Mouse (Mus musculus): ENCODE data around the gene Tspan5. TPM values are rescaled to one million over a fixed set of nuclear protein-coding genes. Genes with fewer than 3 reads are reported as not detected.
A peak's percentile ranks its signal among the peaks of the same experiment; 100 is the strongest.

Gene Tspan5
- polyA plus RNA-seq, 1 experiment: 22.2 TPM

- Histone ChIP-seq H3K36me3 (ENCODE audit: control insufficient read depth, insufficient read depth, low read length, poor library complexity, severe bottlenecking) (no peaks in the 10 kb centered on the region), H3K27me3 (ENCODE audit: control insufficient read depth, insufficient read depth, low read length, poor library complexity, severe bottlenecking) (peaks cover 6% of the 10 kb centered on the region; the same call in 1 of the 2 replicates), H3K27ac (ENCODE audit: insufficient read depth, low read length) (no peak overlapping the region), H3K9me3 (replicated peaks; ENCODE audit: control insufficient read depth, insufficient read depth, low read length, poor library complexity, severe bottlenecking) (no peaks in the 10 kb centered on the region), H3K4me1 (ENCODE audit: control insufficient read depth, insufficient read depth, low read length) (peaks cover 2% of the 10 kb centered on the region), H3K4me3 (ENCODE audit: low read depth, low read length) (no peak overlapping the region), H3K9ac (ENCODE audit: low read depth, poor library complexity, severe bottlenecking) (no peak overlapping the region)
- no peak for TF ChIP-seq CTCF (IDR thresholded peaks at IDR 0.05; ENCODE audit: low read depth, low read length)
- no peak for TF ChIP-seq POLR2A (IDR thresholded peaks at IDR 0.05; ENCODE audit: insufficient read depth, low read length)
- TF ChIP-seq EP300 (IDR thresholded peaks at IDR 0.05; ENCODE audit: insufficient read depth, low read depth, low read length): no peak
These were observed 1.7 kb upstream of the Tspan5 start for GRCm38 (mm10) chr3:138740291-138740690.

- H3K9me3 ChIP-seq (replicated peaks; ENCODE audit: control insufficient read depth, insufficient read depth, low read length, poor library complexity, severe bottlenecking): no peaks in the 10 kb centered on the region
- H3K36me3 ChIP-seq (ENCODE audit: control insufficient read depth, insufficient read depth, low read length, poor library complexity, severe bottlenecking): no peaks in the 10 kb centered on the region
- TF ChIP-seq POLR2A (IDR thresholded peaks at IDR 0.05; ENCODE audit: insufficient read depth, low read length) (no peak), CTCF (IDR thresholded peaks at IDR 0.05; ENCODE audit: low read depth, low read length) (no peak), EP300 (IDR thresholded peaks at IDR 0.05; ENCODE audit: insufficient read depth, low read depth, low read length) (no peak)
- peaks cover 2% of the 10 kb centered on the region for H3K4me1 ChIP-seq (ENCODE audit: control insufficient read depth, insufficient read depth, low read length)
- H3K27me3 ChIP-seq (ENCODE audit: control insufficient read depth, insufficient read depth, low read length, poor library complexity, severe bottlenecking): peaks cover 6% of the 10 kb centered on the region; the same call in 1 of the 2 replicates
- H3K27ac ChIP-seq (ENCODE audit: insufficient read depth, low read length): no peak overlapping the region
- H3K4me3 ChIP-seq (ENCODE audit: low read depth, low read length): 0 out of 2 replicates have a peak overlapping the region, but pooled peaks have one; percentile 91
- no peak overlapping the region for H3K9ac ChIP-seq (ENCODE audit: low read depth, poor library complexity, severe bottlenecking)
These were observed 1.0 kb upstream of the Tspan5 start for GRCm38 (mm10) chr3:138740843-138741540.

GRCm38 (mm10) chr3:138742566-138742930 lies 553 bp downstream of the Tspan5 start:
- no peak overlapping the region for H3K27ac ChIP-seq (ENCODE audit: insufficient read depth, low read length)

GRCm38 (mm10) chr3:138743061-138743671 lies 1.2 kb downstream of the Tspan5 start:
- TF ChIP-seq EP300 (IDR thresholded peaks at IDR 0.05; ENCODE audit: insufficient read depth, low read depth, low read length) (peak; percentile 60), CTCF (IDR thresholded peaks at IDR 0.05; ENCODE audit: low read depth, low read length) (no peak), POLR2A (IDR thresholded peaks at IDR 0.05; ENCODE audit: insufficient read depth, low read length) (no peak)

More at GRCm38 (mm10) chr3:138742566-138742930, 553 bp downstream of the Tspan5 start:
- peaks cover 2% of the 10 kb centered on the region for H3K4me1 ChIP-seq (ENCODE audit: control insufficient read depth, insufficient read depth, low read length)
- H3K4me3 ChIP-seq (ENCODE audit: low read depth, low read length): peak overlapping the region; percentile 82
- no peaks in the 10 kb centered on the region for H3K9me3 ChIP-seq (replicated peaks; ENCODE audit: control insufficient read depth, insufficient read depth, low read length, poor library complexity, severe bottlenecking)
- 0 out of 2 replicates have a peak, but pooled peaks cover 6% of the 10 kb centered on the region for H3K27me3 ChIP-seq (ENCODE audit: control insufficient read depth, insufficient read depth, low read length, poor library complexity, severe bottlenecking)
- TF ChIP-seq POLR2A (IDR thresholded peaks at IDR 0.05; ENCODE audit: insufficient read depth, low read length): no peak
- no peak for TF ChIP-seq EP300 (IDR thresholded peaks at IDR 0.05; ENCODE audit: insufficient read depth, low read depth, low read length)
- TF ChIP-seq CTCF (IDR thresholded peaks at IDR 0.05; ENCODE audit: low read depth, low read length): no peak
- H3K36me3 ChIP-seq (ENCODE audit: control insufficient read depth, insufficient read depth, low read length, poor library complexity, severe bottlenecking): no peaks in the 10 kb centered on the region
- H3K9ac ChIP-seq (ENCODE audit: low read depth, poor library complexity, severe bottlenecking): peak overlapping the region; percentile 95

GRCm38 (mm10) chr3:138744030-138744774 lies 2.2 kb downstream of the Tspan5 start:
- no peaks in the 10 kb centered on the region for H3K9me3 ChIP-seq (replicated peaks; ENCODE audit: control insufficient read depth, insufficient read depth, low read length, poor library complexity, severe bottlenecking)
- no peak overlapping the region for H3K27ac ChIP-seq (ENCODE audit: insufficient read depth, low read length)
- peaks cover 2% of the 10 kb centered on the region for H3K4me1 ChIP-seq (ENCODE audit: control insufficient read depth, insufficient read depth, low read length)
- 0 out of 2 replicates have a peak overlapping the region, but pooled peaks have one; percentile 95 for H3K9ac ChIP-seq (ENCODE audit: low read depth, poor library complexity, severe bottlenecking)
- H3K27me3 ChIP-seq (ENCODE audit: control insufficient read depth, insufficient read depth, low read length, poor library complexity, severe bottlenecking): 0 out of 2 replicates have a peak, but pooled peaks cover 6% of the 10 kb centered on the region
- H3K4me3 ChIP-seq (ENCODE audit: low read depth, low read length): no peak overlapping the region
- TF ChIP-seq CTCF (IDR thresholded peaks at IDR 0.05; ENCODE audit: low read depth, low read length) (no peak), EP300 (IDR thresholded peaks at IDR 0.05; ENCODE audit: insufficient read depth, low read depth, low read length) (no peak), POLR2A (IDR thresholded peaks at IDR 0.05; ENCODE audit: insufficient read depth, low read length) (no peak)
- H3K36me3 ChIP-seq (ENCODE audit: control insufficient read depth, insufficient read depth, low read length, poor library complexity, severe bottlenecking): no peaks in the 10 kb centered on the region

More at GRCm38 (mm10) chr3:138743061-138743671, 1.2 kb downstream of the Tspan5 start:
- peaks cover 2% of the 10 kb centered on the region for H3K4me1 ChIP-seq (ENCODE audit: control insufficient read depth, insufficient read depth, low read length)
- H3K27me3 ChIP-seq (ENCODE audit: control insufficient read depth, insufficient read depth, low read length, poor library complexity, severe bottlenecking): 0 out of 2 replicates have a peak, but pooled peaks cover 6% of the 10 kb centered on the region
- H3K9ac ChIP-seq (ENCODE audit: low read depth, poor library complexity, severe bottlenecking): peak overlapping the region; percentile 95; the same call in 1 of the 2 replicates
- H3K27ac ChIP-seq (ENCODE audit: insufficient read depth, low read length): no peak overlapping the region
- H3K4me3 ChIP-seq (ENCODE audit: low read depth, low read length): peak overlapping the region; percentile 82
- no peaks in the 10 kb centered on the region for H3K36me3 ChIP-seq (ENCODE audit: control insufficient read depth, insufficient read depth, low read length, poor library complexity, severe bottlenecking)
- H3K9me3 ChIP-seq (replicated peaks; ENCODE audit: control insufficient read depth, insufficient read depth, low read length, poor library complexity, severe bottlenecking): no peaks in the 10 kb centered on the region

Data from ES-Bruce4 (cell line).